Mouse (Mus musculus): ENCODE data around the gene Cd86.

The Cd86 gene

DNA sequence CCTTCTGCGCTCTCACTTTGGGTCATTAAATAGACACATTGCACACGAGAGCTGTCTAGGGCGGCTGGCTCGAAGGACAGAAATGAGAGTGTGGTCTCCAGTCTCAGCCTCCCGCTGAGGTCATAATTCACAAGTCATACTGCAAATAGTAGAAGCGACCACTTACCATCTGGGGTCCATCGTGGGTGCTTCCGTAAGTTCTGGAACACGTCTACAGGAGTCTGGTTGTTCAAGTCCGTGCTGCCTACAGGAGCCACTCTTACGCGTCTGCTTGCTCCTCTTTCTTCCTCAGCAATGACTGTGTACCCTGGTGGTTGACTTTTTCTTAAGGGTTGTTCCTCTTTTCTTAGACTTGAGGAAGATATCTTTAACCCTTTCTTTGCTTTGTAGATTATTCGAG lies at the start of gene Cd86:
Gene Cd86 (minus strand): TSS at position 300 of the 400 bp plus-strand sequence.
- no peak for DNase-seq

DNA sequence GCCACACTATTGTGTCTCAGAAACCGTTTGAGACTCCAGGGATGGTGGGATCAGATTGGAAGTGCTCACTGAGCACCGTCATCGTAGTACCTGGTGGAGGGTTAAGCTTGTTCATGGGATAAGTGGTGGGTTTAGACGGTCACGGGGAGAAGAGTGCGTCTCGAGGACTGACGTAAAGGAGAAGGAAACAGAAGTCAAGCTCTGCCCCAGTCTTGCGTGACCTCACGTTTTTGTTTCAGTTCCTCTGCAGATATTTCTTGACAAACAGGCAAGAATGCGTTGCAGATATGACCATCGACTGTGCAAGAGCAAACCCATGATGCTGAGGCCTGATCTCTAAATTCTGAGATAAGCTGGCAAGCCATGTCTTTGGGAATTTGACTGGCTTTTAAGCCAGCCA lies 45.9 kb upstream of the Cd86 start:
- no peak for DNase-seq

DNA sequence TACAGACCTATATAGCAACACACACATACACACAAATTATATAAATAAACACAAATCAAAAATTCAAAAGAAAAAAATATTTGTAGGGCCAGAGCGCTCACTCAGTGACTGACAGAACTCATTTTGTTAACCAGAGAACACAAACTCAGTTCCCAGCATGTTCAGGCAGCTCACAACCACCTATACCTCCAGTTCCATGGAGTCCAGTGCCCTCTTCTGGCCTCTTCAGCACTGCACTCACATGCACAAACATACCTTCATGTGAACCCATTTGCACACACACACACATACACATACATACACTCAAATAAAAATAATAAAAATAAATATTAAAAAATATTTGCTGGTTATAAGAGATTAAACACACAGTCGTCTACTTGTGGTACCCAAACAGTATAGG lies 44.9 kb upstream of the Cd86 start:
- no peak for DNase-seq

GRCm38 (mm10) chr16:36709405-36709804 lies 43.5 kb upstream of the Cd86 start:
- no peak for DNase-seq

DNA sequence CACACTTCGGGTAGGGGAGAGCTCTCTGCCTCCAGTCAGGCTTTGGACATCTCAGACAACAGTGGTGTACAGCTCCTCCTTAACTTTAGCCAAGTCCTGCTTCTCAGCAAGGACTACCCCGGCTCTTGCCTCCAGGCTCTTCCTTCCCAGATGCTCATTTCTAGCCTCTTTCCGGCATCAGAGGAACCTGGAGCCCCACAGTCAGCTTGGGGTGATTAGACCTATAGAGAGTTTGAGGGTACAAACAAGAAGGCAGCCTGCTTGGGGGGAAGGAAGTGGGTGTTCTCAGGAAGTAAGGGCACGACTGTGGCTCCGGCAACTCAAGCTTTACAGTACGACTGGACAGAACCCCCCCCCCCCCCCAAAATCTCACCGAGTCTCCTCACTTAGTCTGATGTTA lies 42.9 kb upstream of the Cd86 start:
- DNase-seq: no peak

GRCm38 (mm10) chr16:36707702-36708423 lies 42.0 kb upstream of the Cd86 start:
- no peak for DNase-seq

DNA sequence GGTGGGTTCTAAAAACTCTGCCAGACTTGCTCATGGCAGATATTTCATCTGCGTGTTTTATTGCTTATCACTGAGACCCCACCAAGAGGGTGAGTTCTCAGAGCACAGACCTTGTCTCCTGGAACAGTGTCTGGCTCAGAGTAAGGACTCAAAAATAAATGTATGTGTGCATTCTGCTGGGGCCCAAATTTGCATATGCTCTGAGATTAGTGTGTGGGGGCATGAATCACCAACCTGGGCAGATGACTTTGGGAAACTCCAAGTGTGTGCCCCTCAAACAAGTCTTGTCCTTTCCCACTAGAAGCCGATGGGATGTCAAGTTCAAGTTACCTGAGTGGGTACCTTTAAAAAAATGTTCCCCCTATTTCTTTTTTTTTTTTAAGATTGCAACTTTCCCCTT lies 34.6 kb upstream of the Cd86 start:
- DNase-seq: no peak

DNA sequence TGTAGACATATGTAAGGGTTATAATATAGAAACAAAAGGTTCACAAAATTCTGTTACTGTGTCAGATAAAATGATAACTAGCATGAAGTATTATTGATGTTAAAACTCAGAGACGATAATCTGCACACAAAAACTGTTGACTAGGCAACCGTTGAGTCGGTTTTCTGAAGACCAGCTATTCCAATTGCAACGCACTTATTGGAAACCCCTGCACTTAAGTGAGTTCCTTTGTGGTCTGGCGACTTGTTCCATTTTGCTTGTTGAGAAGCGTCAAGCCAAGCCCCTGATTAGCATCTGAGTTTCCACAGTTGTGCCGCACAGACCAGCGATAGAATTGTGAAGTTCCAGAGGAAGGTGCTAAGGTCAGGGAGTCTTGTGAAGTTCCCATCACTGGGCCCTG lies 31.4 kb upstream of the Cd86 start:
- no peak for DNase-seq

- no peak for DNase-seq
Measured at GRCm38 (mm10) chr16:36694798-36695290, 29.0 kb upstream of the Cd86 start.

GRCm38 (mm10) chr16:36693818-36694413 lies 28.0 kb upstream of the Cd86 start, which contains the start of gene Ildr1:
Ildr1 (plus strand) TSS chr16:36693978.
- DNase-seq: peak; percentile 3 to 13

GRCm38 (mm10) chr16:36691484-36691883 lies 25.6 kb upstream of the Cd86 start:
- no peak for DNase-seq

DNA sequence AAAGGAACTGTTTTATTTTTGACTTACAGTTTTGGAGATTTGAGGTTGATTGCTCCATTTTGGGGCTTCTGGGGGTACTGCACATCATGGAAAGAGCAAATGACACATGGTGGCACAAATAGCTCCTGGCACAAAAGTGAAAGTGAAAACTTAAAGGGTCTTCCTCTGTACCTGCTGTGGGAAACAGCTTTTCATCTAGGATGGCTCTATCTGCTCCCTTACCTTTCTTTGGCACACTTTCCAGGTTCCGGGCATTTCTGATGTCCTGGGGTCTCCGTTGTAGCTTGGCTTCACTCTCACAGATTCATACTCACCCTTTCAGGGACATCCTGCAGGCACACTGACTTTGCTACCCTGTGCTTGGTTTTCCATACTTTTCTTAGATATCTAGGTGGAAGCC lies 22.2 kb upstream of the Cd86 start:
- DNase-seq: no peak

GRCm38 (mm10) chr16:36684325-36684918 lies 18.5 kb upstream of the Cd86 start:
- DNase-seq: no peak

GRCm38 (mm10) chr16:36681829-36682228 lies 15.9 kb upstream of the Cd86 start:
- DNase-seq: no peak

- DNase-seq: no peak
Measured at GRCm38 (mm10) chr16:36675902-36676301, 10.0 kb upstream of the Cd86 start.

GRCm38 (mm10) chr16:36675304-36675703 lies 9.4 kb upstream of the Cd86 start:
- no peak for DNase-seq

DNA sequence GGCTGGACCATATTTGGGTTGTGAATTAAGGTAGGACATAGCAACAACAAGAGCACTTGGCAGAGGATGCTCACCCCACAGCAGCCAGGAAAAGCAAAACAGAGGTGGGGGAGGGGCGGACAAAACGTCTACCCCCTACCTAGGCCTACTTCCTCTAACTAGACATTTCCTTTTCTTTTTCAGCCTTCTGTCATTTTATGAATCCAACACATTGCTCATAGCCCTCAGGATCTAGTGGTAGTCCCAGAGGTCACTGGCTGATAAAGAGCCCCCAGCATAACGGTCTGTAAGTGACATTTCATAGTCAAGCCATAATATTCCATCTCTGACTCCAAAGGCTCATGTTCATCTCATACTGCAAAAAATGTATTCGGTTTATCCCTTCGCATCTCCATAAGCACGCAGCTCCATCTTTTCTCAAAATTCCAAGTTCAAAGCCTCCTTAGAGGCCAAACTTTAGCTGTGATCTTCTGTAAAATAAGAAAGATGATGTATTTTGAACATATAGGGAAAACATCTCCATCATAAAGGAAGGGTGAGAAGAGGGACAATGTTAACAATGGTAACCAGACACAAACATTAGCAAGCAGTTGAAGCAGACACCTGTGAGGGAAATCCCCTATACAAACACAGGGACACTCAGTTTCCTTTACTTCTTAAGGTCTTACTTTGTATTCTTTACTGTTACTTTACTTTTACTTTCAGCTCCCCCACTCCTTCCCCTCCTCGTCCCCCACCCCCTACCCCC lies 8.8 kb upstream of the Cd86 start:
- DNase-seq: no peak

- DNase-seq: no peak
Measured at GRCm38 (mm10) chr16:36673196-36673595, 7.3 kb upstream of the Cd86 start.

DNA sequence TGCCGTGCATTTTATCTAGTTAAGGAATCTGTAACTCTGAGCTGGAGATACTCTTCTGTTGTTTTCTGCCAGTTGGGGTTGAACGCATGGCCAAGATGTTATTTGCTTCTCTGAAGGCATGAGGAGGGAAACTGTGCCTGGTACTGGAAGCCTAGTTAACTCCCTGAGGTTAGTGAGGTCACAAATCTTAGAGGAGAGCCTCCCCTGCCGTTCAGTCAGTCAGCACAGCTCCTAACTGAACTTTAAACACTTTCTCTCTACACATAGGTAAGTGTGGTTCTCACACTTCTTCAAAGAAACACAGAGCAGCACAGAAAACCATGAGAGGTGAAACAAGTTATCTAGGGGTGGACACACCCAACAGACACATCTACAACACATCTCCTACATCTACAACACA lies 4.7 kb upstream of the Cd86 start:
- no peak for DNase-seq

DNA sequence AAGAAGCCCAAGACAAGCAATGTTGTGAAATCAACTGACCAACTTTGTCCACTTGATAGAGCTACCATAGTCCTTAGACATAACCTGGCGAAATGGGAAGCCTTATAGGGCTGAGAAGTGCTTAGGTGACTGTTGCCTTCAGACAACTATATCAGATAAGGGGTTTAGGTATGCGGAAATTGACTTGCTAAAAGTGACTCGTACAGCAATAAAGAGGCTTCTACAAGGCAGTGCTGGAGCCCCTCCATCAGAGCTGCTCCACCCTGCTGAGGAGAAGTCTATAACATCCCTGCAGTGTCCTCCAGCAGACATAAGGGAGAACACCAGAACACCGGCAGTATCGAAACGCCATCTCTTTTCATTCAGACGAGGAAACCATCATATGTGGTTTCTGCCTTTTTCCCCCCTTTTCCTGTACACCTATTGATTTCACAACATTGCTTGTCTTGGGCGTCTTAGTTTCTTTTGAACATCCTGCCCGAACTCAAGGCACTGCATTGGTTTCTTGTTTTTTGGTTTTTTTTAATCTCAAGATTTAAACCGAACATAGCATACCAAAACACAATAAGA lies 652 bp upstream of the Cd86 start:
- DNase-seq: no peak

DNA sequence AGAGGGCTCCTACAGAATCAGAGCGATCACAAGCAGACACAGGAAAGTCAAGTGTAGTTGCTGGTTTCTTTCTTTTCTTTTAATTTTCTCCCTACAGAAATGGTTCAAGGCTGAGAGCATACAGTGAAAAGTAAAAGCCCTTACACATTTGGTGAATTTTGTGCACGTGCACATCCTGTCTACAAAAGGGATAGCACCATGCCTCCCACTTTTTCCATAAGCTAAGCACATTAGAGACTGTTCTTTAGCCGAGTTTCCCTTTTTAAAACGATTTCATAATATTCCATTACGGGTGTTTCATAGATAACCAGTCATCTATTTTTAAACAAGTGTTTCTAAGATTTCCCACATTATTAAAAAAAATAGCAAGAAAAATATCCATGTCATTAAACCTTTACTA lies 2.4 kb downstream of the Cd86 start:
- no peak for DNase-seq

DNA sequence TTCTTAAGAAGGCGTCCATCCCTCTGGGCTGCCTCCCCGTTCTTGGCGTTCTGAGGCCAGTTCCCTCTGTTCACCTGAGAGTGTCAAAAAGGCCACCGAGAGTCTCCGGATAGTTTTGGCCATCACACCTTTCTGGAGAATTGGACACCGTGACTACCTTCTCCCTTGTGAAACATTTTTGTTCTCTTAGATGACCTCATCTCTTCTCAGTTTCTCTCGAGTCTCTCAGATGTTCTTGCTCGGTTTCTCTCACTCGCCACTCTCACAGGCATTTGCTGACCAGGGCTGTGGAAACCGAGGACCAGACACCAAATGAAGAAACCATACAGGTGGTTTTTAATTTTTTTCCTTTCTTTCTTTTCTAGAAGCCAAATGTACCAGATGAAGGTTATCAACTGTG lies 4.6 kb downstream of the Cd86 start:
- no peak for DNase-seq

DNA sequence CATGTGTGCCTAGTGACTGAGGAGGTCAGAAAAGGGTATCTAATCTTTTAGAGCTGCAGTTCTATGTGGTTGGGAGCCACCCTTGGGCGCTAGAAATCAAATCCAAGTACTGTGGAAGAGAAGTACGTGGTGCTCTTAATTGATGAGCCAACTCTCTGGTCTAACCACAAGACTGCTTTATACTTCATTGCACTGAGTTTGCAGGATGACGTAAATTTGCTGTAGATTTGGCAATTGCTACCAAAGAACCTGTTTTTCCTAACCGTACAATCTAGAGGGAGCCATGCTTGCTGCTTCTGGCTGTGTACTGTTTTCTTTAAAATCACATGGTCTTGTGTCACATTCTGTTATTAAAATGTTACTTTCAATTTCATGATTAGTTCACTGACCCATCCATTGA lies 10.0 kb downstream of the Cd86 start:
- no peak for DNase-seq
